Mouse (Mus musculus) intestine, postnatal 0 days (tissue): ENCODE results near the gene Slc29a3. TPM values are rescaled to one million over a fixed set of nuclear protein-coding genes. Genes with fewer than 3 reads are reported as not detected.
A peak's percentile ranks its signal among the peaks of the same experiment; 100 is the strongest.
"Not testable (repeated sequence)": the region's sequence is repeated elsewhere in the genome, so short reads cannot be mapped to it uniquely, and the experiment has no call there.

Source experiments
- ATAC-seq: fragments of 200-750 bp; cut with Nextera tagmentation; 2 replicates; pipeline ENCODE4 v1.8.0; 2017; ENCODE audit warnings: mild to moderate bottlenecking, moderate TSS enrichment, moderate library complexity
- H3K27ac ChIP-seq: fragments of 300-500 bp; sonication (generic); 2 replicates; pipeline ENCODE4 v1.5.1; 2014; ENCODE audit warnings: mild to moderate bottlenecking, low read depth, low read length, moderate library complexity
- H3K27me3 ChIP-seq: fragments of 300-500 bp; sonication (generic); replicated peaks from 2 replicates; pipeline ENCODE4 v1.6.1; 2014; ENCODE audit warnings: low read length, mixed read lengths; ENCODE audit not compliant: control insufficient read depth, insufficient read depth
- H3K36me3 ChIP-seq: fragments of 300-500 bp; sonication (generic); 2 replicates; pipeline ENCODE4 v1.6.1; 2014; ENCODE audit warnings: mild to moderate bottlenecking, moderate library complexity; ENCODE audit not compliant: control insufficient read depth, insufficient read depth
- H3K4me1 ChIP-seq: fragments of 300-500 bp; sonication (generic); replicated peaks from 2 replicates; pipeline ENCODE4 v1.6.1; 2014; ENCODE audit warnings: antibody characterized with exemption, low read length, mixed read lengths; ENCODE audit not compliant: control insufficient read depth, insufficient read depth
- H3K4me2 ChIP-seq: fragments of 300-500 bp; sonication (generic); replicated peaks from 2 replicates; pipeline ENCODE4 v1.6.1; 2014; ENCODE audit warnings: low read depth, mild to moderate bottlenecking, moderate library complexity
- H3K4me3 ChIP-seq: fragments of 300-500 bp; sonication (generic); 2 replicates; pipeline ENCODE4 v1.5.1; 2014; ENCODE audit warnings: low read depth, low read length
- H3K9ac ChIP-seq: fragments of 300-500 bp; sonication (generic); 2 replicates; pipeline ENCODE4 v1.6.1; 2014; ENCODE audit warnings: mild to moderate bottlenecking, low read depth, low read length
- H3K9me3 ChIP-seq: fragments of 300-500 bp; sonication (generic); 2 replicates; pipeline ENCODE4 v1.6.1; 2016; ENCODE audit warnings: mixed run types; ENCODE audit not compliant: control insufficient read depth
- CTCF ChIP-seq: sonication (generic); IDR thresholded peaks from 2 replicates; pipeline ENCODE4 v1.5.1; 2016; ENCODE audit warnings: low read depth, mild to moderate bottlenecking, control low read depth, antibody characterized with exemption, moderate library complexity
- WGBS: fragments of 180-500 bp; shearing (Covaris S2); extraction: QIAGEN DNeasy Blood & Tissue Kit; methylation state at CpG from one replicate; pipeline ENCODE4 v1.1.7; 2014; 5-methylcytosine and 5-hydroxymethylcytosine counted together
- polyA plus RNA-seq: library from polyadenylated mRNA; unstranded; fragments of >200 nt; fragmentation: Nextera tagmentation; extraction: Ambion mirVana; gene quantifications from 2 replicates; pipeline ENCODE4 v1.2.1, GENCODE M21; 2015

Slc29a3 gene
- polyA plus RNA-seq, 1 experiment from 2014 or later = 6.3 TPM

GRCm38 (mm10) chr10:60716449-60716848 is 36.1 kb downstream of the Slc29a3 start:
- WGBS = 82% methylated on average over 3 of the region's 3 CpGs
- peak; percentile 64; the same call in 1 of the 2 replicates for ATAC-seq
- Histone ChIP-seq H3K27ac (no peak overlapping the region), H3K4me3 (no peak overlapping the region), H3K9me3 (no peaks in the 10 kb centered on the region), H3K4me1 (no peaks in the 10 kb centered on the region), H3K9ac (no peak overlapping the region), H3K4me2 (no peak overlapping the region), H3K27me3 (no peaks in the 10 kb centered on the region), H3K36me3 (peaks cover 28% of the 10 kb centered on the region)
- TF ChIP-seq CTCF = no peak

- H3K9me3 ChIP-seq, H3K4me3 ChIP-seq, H3K27ac ChIP-seq, H3K4me2 ChIP-seq, H3K27me3 ChIP-seq, H3K9ac ChIP-seq, H3K4me1 ChIP-seq, ATAC-seq: not testable (repeated sequence)
- peaks cover 23% of the 10 kb centered on the region for H3K36me3 ChIP-seq
- WGBS = 44% methylated on average over 6 of the region's 8 CpGs
Measured at GRCm38 (mm10) chr10:60712299-60712698, 40.3 kb downstream of the Slc29a3 start.

- no peaks in the 10 kb centered on the region for H3K4me1 ChIP-seq
- ATAC-seq = peak; percentile 71
- no peak overlapping the region for H3K9ac ChIP-seq
- no peak overlapping the region for H3K4me3 ChIP-seq
- no peak overlapping the region for H3K4me2 ChIP-seq
- peak; percentile 7; the same call in 1 of the 2 replicates for TF ChIP-seq CTCF
- no peak overlapping the region for H3K27ac ChIP-seq
- 71% methylated on average over 5 of the region's 5 CpGs for WGBS
- no peaks in the 10 kb centered on the region for H3K27me3 ChIP-seq
- H3K9me3 ChIP-seq = no peaks in the 10 kb centered on the region
- H3K36me3 ChIP-seq = peaks cover 6% of the 10 kb centered on the region; the same call in 1 of the 2 replicates
Measured at GRCm38 (mm10) chr10:60708837-60709236, 43.8 kb downstream of the Slc29a3 start.

DNA sequence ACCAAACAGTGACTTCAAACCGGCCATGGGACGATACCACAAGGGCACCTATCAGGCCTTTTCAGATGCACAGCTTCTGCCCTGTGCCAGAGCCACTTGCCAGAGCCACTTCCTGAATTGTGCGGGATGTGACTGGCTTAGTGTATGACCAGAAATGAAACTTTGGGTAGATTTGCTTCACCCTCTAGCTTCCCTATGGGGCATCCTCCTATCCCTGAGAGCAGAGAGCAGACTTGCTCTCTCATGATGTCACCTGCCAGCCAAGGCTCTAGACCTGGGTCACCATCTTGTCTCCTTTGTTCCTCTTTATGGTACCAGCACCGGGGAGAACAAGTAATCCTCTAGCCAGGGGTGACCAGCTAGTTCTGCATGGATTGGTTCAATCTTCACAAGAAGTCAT is 46.3 kb downstream of the Slc29a3 start:
- no peak for ATAC-seq
- no peak for TF ChIP-seq CTCF
- Histone ChIP-seq H3K9ac (no peak overlapping the region), H3K27me3 (no peaks in the 10 kb centered on the region), H3K9me3 (no peaks in the 10 kb centered on the region), H3K4me1 (no peaks in the 10 kb centered on the region), H3K36me3 (no peaks in the 10 kb centered on the region), H3K4me2 (no peak overlapping the region), H3K4me3 (no peak overlapping the region), H3K27ac (no peak overlapping the region)
- WGBS = 86% methylated on average over 4 of the region's 4 CpGs

- ATAC-seq = no peak
- TF ChIP-seq CTCF = no peak
- Histone ChIP-seq H3K27ac (no peak overlapping the region), H3K9ac (no peak overlapping the region), H3K36me3 (no peaks in the 10 kb centered on the region), H3K27me3 (no peaks in the 10 kb centered on the region), H3K4me3 (no peak overlapping the region), H3K9me3 (no peaks in the 10 kb centered on the region), H3K4me1 (no peaks in the 10 kb centered on the region), H3K4me2 (no peak overlapping the region)
- 61% methylated on average over 2 of the region's 2 CpGs for WGBS
Measured at GRCm38 (mm10) chr10:60705134-60705533, 47.5 kb downstream of the Slc29a3 start.

DNA sequence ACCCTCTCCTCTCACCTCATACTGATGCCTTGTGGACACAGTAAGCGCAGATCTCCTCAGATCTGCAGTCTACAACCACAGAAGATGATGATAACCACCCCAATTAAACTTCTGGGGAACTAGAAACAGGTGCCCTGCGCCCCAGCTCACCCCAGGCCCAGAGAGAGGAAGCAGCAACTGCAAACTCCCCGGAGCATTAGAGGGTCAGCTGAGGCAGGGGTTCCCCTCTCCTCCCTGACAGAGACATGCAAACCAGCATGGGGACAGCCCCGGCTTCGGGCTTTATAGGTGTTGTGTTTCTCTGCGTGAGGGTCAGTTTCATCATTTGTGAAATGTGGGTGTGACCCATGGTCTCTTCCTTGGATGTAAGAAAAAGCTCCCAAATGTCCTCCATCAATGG is 54.8 kb downstream of the Slc29a3 start:
- no peak for TF ChIP-seq CTCF
- Histone ChIP-seq H3K27me3 (no peaks in the 10 kb centered on the region), H3K4me2 (no peak overlapping the region), H3K27ac (no peak overlapping the region), H3K9ac (no peak overlapping the region), H3K9me3 (no peaks in the 10 kb centered on the region), H3K4me1 (no peaks in the 10 kb centered on the region), H3K4me3 (no peak overlapping the region), H3K36me3 (no peaks in the 10 kb centered on the region)
- WGBS = 81% methylated on average over 6 of the region's 6 CpGs
- ATAC-seq = no peak

DNA sequence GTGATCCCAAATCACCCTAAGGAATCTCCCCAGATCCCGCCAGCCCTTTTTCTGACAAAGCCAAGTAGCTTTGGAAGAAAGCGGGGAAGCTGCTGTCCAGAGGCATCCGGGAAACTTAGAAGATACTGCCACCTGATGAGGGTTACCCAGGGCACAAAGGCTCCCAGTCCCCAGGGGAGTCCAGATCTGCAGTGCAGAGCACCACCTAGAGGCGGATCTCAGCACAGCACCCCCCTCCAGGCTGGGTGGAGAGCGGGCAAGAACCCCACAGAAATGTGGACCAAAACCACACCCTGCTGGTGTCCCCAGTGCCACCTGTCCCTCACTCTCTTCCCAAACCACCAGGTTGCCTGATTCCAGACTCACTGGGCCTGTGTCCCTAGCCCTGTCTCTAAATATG is 55.6 kb downstream of the Slc29a3 start:
- 8% methylated on average over 5 of the region's 5 CpGs for WGBS

More for the DNA sequence above, 55.6 kb downstream of the Slc29a3 start:
- Histone ChIP-seq H3K27ac (no peak overlapping the region), H3K36me3 (no peaks in the 10 kb centered on the region), H3K27me3 (no peaks in the 10 kb centered on the region), H3K4me2 (no peak overlapping the region), H3K9ac (no peak overlapping the region), H3K9me3 (no peaks in the 10 kb centered on the region), H3K4me3 (no peak overlapping the region), H3K4me1 (no peaks in the 10 kb centered on the region)
- peak; percentile 93 for TF ChIP-seq CTCF
- ATAC-seq = peak; percentile 28; the same call in 1 of the 2 replicates
